Mouse (Mus musculus) layer of hippocampus, adult 9-10 months (tissue): Measurements from ENCODE around the gene Nup205.
"Not testable (repeated sequence)": the region's sequence is repeated elsewhere in the genome, so short reads cannot be mapped to it uniquely, and the experiment has no call there.

Experiments
- DNase-seq: peaks from one replicate; pipeline ENCODE4 v3.0.0; 2022; ENCODE audit warnings: low spot score

Gene Nup205

DNA sequence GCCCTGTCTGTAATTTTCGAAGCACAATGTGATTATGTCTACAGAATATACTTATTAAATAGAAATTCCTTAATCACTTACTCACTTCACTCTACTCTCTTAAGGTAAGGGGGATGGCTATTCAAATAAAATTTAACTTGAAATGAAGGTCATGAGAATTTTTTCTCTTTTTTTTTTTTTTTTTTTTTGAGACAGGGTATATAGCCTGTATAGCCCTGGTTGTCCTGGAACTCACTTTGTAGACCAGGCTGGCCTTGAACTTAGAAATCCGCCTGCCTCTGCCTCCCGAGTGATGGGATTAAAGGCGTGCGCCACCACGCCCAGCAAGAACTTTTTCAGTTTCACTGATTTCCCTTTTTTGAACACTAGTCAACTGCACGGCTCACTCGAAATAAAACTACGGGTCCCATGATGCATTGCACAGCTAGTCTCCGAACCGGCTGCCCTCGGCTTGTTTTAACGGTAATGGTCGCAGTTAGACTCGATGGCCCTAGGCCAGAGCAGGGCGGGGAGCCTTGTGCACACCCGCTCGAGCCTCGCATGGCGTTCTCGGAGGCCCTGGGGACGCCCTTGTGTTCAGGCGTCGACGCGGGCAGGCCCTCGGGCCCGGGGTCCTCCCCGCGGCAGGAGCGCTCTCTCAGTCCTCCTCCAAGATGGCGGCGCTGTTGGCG, at the start of gene Nup205:
Nup205 (plus strand) TSS at position 443 of the 671 bp plus-strand sequence.
- DNase-seq, result peak; percentile 72

DNA sequence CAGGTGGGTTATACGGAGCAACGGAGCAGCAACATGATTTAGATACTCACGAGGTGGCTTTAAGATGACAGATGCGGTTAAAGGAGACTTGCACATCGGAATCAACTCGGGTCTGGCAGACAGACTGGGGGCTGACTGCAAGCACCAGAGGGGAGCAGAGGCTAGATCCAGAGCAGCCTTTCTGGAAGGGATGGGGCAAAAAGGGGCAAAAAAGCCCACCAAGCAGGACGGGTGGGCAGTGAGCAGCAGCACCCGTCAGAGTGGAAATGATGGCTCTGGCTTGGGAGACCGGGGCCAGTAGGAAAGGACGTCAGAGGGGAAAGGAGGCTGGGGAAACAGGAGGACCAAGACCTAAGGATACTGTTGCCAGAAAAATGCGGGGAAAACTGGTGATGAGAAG, 44.4 kb upstream of the Nup205 start:
- no peak for DNase-seq

DNA sequence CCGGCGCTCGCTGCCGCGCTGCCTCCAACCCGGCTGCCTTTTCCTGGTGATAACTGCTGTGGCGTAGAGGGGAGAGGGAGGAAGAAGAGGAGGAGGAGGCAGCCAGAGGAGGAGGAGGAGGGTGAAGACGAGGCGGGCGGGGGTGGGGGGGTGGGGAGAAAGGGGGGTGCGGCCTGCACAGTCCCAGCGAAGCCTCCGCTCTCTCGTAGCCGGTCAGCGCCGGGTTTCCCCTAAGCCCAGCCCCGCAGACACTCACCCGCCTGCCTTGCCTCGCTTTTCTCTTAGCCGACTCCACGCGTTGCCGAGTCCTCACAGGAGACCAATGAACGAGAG, 44.0 kb upstream of the Nup205 start:
- no peak for DNase-seq

DNA sequence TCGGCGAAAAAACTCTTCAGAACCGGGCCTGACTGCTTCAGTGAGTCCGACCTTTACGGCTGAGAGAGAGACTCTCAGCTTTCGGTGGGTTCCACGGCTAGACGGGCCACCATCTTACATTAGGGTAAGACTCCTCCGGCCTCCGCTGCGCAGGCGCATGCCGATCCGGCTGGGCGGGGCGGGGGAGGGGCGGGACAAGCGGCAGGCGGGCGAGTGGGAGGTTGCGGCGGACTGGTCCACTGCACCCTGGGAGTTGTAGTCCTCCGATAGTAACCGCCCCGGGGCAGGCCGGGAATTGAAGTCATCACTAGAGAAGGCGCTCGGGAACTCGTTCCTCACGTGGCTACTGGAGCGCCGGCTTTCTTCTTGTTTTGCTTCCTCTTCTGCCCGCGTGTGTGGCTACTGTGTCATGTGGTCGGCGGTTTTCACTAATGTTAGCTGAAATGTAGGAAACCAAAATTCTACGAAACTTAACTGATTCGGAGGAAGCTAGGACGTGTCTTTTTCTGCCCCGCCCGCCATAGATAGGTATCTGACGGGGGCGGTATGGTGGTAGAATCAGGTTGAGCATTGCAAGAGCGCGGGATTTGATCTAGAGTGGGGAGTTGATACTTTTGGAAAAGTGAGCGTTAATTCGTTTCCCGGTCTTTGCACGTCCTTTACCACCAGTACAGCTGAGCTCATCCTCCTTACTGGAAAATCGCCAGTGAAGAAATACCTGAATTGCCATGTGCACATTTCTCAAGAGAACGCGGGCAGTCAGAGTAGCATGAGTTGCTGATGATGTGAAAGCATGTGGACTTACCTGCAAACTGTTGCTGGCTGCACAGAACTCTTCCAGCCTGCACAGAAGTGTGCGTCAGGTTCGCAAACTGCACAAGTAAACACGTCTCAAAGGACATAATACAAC, 43.4 kb upstream of the Nup205 start, which contains the start of gene Cnot4:
Cnot4 (minus strand) TSS at position 146 of the 910 bp plus-strand sequence.
- peak; percentile 96 for DNase-seq

DNA sequence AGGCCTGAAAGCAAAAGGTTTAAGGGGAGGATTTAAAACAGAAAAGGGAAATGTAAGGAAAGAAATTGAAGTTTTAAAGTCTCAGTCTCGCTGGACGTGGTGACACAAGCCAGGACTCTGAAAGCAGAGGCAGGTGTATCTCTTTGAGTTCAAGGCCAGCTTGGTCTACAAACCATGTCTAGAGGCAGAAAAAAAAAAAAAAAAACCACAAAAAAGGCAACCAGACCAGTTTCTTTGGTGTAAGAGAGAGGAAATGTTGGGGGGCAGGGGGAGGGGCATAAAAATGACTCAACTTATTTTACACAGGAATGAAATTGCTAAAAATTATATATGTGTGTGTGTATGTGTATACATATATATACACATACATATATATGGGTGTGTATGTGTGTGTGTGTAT, 42.4 kb upstream of the Nup205 start:
- no peak for DNase-seq

DNA sequence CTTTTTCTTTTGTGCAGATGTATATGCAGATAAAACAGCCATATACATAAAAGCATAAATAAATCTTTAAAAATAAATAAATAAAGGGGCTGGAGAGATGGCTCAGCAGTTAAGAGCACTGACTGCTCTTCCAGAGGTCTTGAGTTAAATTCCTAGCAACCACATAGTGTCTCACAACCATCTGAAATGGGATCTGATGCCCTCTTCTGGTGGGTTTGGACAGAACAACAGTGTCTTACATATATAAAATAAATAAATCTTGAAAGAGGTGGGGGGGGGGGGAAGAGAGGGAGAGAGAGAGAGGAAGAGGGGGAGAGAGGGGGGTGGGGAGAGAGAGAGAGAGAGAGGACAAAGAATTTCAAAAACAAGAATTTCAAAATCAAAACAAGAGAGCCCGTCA, 36.9 kb upstream of the Nup205 start:
- DNase-seq, result no peak

DNA sequence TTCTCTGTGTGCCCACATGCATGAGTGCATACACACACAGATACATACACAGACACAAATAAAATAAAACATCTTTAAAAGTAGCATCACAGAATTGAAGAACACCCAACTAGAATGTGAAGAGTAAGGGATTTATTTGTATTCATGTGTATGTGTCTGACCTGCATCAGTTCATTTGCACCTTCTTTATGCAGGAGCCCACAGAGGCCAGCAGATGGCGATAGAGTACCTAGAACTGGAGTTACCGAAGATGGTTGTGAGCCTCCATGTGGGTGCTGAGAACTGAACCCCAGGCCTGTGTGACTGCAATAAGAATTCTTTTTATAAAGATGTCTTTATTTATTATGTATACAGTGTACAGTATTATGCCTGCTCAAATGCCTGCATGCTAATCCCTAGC, 31.7 kb upstream of the Nup205 start:
- no peak for DNase-seq

DNA sequence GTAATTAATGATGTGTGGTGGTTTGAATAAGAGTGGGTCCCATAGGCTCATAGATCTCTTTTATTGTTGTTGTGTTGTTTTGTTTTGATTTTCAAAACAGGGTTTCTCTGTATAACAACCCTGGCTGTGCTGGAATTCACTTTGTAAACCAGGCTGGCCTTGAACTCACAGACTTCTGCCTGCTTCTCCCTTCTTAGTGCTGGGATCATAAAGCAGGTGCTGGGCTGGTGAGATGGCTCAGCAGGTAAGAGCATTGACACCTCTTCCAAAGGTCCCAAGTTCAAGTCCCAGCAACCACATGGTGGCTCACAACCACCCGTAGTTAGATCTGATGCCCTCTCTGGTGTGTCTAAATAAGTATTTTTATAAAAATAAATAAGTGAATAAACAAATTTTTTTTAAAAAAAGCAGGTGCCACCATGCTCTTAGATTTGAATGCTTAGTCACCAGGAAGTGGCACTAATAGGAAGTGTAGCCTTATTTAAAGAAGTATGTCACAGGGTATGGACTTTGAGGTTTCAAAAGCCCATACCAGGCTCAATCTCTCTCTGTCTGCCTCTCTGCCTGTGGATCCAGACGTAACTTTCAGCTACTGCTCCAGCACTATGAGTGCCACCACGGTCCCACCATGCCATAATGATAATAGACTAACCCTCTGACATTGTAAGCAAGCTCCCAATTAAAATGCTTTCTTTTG, 29.3 kb upstream of the Nup205 start:
- DNase-seq, result no peak

DNA sequence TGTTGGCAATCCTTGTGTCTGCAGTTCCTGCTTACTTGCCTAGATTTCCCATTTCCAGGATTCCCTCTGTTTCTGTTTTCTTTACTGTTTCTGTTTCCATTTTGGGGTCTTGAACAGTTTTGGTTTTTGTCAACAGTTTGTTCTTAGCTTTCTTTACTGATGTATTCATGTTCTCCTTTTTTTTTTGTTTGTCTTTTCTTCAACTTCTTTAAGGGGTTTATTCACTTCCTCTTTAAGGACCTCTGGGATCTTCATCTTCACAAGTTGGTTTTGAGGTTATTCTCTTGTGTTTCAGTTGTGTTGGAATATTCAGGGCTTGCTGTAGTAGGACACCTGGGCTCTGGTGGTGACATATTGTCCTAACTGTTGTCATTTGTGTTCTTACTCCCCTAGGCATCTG, 22.7 kb upstream of the Nup205 start:
- DNase-seq, result no peak

DNA sequence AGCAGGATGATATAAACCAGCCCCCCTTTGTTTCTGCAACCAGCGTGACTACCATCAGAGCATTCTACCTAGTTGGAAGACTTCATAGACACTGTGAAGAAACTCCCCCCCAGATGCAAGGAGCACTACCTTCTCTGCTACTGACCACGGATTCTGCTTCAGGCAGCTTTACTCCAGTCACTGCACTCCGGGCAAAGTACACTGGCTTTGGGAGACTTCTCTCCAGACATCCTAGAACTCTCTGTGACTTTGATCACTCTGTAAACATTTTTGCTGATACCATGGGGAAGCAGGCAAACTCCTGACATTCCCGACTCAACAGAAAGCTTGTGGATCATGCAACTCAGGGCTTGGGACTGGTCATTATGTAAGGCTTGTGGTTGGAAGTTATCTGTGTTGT, 8.0 kb upstream of the Nup205 start:
- DNase-seq, result no peak

DNA sequence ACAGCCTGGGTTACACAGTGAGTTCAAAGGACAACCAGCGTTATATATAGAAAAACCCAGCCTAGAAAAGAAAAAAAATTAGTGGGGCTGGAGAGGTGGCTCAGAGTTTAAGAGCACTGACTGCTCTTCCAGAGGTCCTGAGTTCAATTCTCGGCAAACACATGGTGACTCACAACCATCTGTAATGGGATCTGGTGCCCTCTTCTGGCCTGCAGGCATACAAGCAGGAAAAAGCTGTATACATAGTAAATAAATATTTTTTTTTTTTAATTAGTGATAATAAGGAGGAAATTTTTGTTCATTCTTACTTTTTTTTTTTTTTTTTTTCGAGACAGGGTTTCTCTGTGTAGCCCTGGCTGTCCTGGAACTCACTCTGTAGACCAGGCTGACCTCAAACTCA, 5.2 kb upstream of the Nup205 start:
- DNase-seq, result not testable (repeated sequence)

DNA sequence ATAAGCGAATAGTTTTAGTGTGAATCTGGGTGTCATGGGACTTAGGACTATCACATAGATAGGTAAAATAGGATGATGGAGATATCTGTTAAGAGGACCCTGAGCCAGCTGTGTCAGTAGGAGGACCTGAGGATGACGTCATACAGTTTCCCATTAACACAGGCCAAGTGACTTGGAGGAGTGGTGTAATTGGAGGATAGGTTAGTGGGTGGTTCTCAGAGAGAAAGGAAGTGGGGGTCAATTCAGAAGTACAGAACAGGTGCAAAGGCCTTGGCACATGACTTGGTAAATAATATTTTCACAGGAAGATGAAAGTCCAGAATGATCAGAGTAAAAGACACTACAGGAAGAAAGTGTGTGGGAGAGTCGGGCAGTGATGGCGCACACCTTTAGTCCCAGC, 4.0 kb upstream of the Nup205 start:
- no peak for DNase-seq

DNA sequence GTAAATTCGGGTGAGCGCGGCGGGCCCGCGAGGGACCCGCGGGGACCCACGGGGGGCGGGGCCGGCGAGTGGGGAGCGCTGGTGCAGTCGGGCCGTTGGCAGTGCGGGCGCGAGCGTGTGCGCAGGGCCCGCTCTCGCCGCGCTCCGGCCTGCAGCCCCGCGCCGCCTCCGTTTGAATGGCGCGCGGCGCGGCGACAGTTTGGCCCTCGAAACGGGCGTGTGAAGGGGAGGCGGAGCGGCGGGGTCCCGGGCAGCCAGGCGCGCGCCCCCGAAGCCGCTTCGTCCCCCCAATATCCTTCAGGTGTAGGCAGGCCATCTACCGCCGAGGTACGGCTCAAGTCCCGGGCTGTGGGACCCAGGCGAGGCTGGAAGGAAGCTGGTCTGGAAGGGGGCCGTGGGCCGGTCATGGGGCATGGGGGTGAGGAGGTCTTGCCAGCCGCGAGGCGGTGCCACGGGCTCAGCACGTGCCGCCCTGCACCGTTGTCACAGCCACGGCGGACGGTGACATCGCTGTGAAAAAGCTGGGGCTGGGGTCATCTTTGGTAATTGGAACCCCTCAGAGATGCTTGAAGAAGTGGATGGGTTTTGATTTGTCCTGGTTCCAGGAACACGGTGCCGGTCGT, 540 bp downstream of the Nup205 start:
- DNase-seq, result no peak

DNA sequence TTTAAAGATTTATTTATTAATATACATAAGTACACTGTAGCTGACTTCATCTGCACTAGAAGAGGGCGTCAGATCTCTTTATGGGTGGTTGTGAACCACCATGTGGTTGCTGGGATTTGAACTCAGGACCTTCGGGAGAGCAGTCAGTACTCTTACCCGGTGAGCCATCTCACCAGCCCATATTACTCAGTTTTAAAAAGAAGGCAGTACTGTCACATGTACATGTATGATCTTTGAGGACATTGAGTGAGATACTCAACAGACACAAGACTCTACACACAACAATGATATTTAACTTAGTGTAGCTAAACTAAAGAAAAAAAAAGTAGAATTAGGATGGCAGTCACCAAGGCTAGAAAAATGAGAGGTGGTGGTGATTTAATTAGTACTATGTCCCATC, 2.1 kb downstream of the Nup205 start:
- not testable (repeated sequence) for DNase-seq

DNA sequence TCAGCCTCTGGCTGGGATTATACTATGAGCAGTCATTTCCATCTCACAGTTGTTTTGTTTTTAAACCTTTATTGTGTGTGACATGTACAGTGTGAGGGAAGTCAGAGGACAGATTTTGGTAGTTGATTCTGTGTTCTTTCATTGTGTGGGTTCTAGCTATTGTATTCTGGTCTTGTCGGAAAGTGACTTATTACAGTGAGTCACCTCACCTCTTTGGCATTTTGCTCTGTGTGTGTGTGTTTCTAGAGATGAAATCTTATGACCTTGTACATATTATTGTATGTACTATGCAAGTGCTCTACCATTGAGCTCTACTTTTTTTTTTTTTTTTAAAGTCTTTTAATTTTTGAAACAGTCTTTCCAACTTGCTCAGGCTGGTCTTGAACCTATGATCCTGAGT, 7.6 kb downstream of the Nup205 start:
- no peak for DNase-seq

DNA sequence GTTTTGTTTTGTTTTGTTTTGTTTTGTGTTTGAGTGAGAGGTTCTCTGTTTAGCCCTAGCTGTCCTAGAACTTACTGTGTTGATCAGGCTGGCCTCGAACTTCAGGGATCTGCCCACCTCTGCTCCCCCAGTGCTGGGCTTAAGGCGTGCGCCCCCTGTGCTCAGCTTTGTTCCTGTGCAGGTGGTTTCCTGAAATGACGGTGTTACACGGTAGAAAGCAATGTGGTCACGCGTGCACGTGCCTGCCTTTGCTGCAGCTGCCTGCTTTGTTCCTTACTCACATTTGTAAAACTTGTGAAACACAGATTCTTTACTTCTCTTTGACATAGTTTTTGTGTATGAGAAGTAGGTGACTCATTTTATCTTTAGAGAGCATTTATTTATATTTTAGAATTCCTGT, 14.0 kb downstream of the Nup205 start:
- DNase-seq, result no peak

DNA sequence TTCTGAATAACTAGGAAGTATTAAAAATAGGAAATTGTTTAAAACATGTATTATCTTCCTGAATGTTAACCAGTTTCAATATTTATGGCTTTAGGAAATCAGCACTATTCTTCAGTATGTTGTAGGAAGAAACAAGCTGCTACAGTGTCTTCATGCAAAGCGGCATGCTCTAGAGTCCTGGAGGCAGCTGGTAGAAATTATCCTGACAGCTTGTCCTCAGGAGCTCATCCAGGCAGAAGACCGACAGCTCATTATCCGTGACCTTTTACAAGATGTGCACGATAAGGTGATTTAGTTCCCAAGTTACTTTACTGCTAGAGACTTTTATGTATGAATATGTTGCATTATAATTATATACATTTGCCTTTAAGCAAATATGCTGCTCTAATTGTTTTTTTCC, 48.5 kb downstream of the Nup205 start:
- DNase-seq, result no peak

DNA sequence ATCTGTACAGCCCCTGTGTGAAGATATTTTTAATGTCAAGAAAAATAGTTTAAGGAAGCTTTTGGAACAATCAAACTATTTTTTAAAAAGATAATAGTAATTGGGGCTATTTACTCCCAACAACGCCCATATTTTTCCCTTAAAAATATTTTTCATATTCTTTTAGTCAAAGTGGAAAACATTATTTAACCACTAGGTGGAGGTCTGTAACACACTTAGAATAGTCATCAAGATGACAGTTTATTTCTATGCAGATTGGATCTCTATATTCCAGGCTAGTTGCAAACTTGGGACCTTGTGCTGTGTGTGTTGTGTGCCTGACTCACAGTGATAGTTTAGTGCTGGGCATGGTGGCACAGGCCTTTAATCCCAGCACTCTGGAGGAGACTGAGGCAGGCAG, 52.2 kb downstream of the Nup205 start:
- no peak for DNase-seq

DNA sequence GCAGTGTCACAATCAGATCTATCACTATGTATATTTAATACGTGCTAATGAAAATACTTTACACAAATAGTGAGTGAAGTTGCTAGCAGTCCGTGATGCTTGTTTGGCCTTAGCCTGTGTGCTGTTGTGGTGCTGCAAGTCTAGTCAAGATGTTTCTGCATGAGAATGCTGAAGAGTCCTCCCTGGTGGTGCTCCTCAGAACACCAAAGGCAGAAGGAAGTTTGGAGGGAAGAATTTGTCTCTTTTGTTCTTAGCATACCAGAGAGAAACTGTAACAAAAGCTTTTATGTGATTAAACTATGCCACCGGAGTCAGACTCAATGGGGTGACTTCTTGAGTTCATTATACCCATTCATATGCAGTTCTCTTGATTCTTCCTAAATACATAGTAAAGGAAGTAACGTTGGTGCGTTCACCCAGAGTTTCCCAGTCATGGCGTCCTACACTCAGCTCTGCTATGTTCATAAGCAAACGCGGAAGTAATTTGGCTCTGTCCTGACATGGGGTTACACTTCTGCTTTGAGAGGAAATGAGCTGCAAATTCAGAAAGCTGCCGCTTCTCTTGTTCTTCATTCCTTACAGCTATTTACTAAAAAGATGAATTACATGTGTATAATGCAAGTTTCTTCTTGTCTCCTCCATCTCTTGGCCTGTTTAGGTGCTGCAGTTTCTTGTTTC, 59.0 kb downstream of the Nup205 start:
- no peak for DNase-seq

DNA sequence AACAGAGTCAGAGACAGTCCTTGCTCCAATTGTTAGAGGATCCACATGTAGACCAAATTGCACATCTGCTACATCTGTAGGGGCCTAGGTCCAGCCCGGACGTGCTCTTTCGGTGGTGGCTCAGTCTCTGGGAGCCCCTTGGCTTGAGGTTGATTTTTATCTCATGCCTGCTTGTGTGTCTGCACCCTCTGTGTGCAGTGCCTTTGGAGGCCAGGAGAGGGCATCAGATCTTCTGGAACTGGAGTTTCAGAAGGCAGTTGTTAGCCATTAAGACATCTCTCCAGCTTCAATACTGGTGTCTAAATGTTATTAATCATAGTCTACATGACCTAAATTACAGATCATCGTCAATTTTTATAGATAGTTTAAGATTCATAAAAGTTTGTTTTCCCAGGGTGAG, 66.0 kb downstream of the Nup205 start:
- no peak for DNase-seq

DNA sequence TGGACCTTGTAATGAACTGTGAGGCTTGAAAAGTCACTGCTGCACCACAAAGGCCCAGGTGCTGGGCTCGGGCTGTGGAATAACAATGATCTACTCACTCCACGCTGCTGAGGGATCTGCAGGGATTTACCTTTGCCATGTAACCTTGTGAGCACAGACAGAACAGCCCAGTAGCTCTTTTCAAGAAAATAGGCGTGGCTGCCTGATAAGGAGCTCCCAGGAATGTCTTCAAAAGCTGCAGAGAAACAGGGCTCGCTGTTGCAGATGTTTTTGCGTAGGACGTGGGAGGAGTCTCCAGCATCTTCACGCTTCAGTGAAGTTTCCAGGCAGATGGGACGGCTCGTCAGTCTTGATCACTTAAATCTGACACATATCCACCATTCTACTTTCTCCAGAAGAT, 66.8 kb downstream of the Nup205 start:
- DNase-seq, result no peak

DNA sequence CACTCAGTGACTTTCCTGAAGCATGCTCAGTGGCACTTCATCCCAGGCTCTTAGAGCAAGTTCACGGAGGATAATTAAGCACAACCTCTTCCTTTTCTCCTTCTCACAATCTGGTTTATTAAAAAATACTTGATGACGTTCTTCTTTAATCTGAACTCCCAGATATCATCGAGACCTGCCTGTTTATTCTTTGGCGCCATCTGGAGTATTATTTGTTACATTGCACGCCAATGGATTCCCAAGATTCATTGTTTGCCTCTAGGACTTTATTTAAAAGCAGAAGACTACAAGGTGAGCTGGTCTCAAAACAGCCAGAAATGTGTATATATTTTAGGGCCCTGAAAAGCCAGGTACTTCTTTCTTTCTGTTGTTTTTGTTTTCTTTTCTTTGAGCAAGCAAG, 67.9 kb downstream of the Nup205 start:
- DNase-seq, result no peak
